Mouse (Mus musculus) bone marrow, adult 2 months (tissue): Measurements from ENCODE around the gene Trpv2. TPM values are rescaled to one million over a fixed set of nuclear protein-coding genes. Genes with fewer than 3 reads are reported as not detected.
"Not testable (repeated sequence)": the region's sequence is repeated elsewhere in the genome, so short reads cannot be mapped to it uniquely, and the experiment has no call there.

Experiments
- H3K27ac ChIP-seq: fragments of 200-500 bp; 2 replicates; pipeline ENCODE4 v1.5.1; 2012; ENCODE audit warnings: low read depth, mild to moderate bottlenecking, control low read depth, inconsistent platforms, low read length; ENCODE audit not compliant: control insufficient read depth, poor library complexity, insufficient read depth
- H3K4me1 ChIP-seq: fragments of 200-500 bp; 2 replicates; pipeline ENCODE4 v1.6.1; 2011; ENCODE audit warnings: low read length; ENCODE audit not compliant: control insufficient read depth, insufficient read depth
- H3K4me3 ChIP-seq: fragments of 200-500 bp; replicated peaks from 2 replicates; pipeline ENCODE3; 2011; ENCODE audit warnings: mild to moderate bottlenecking, low read depth, low read length, control low read depth; ENCODE audit not compliant: control insufficient read depth
- CTCF ChIP-seq: fragments of 200-500 bp; IDR thresholded peaks from 2 replicates; pipeline ENCODE4 v1.5.1; 2011; ENCODE audit warnings: low read length, control low read depth; ENCODE audit not compliant: control insufficient read depth, insufficient read depth
- POLR2A ChIP-seq: fragments of 200-500 bp; IDR thresholded peaks from 2 replicates; pipeline ENCODE4 v1.6.1; 2011; ENCODE audit warnings: low read depth, mild to moderate bottlenecking, control low read depth, low read length, borderline replicate concordance; ENCODE audit not compliant: control insufficient read depth
- WGBS: fragments of 180-500 bp; shearing (Covaris S2); methylation state at CpG from one replicate; pipeline ENCODE4 v1.1.7; 2018; 5-methylcytosine and 5-hydroxymethylcytosine counted together
- polyA plus RNA-seq: library from polyadenylated mRNA; stranded (reverse); fragments of >200 nt; gene quantifications from 2 replicates; pipeline ENCODE4 v1.2.4, GENCODE M21; 2011; ENCODE audit warnings: low replicate concordance; ENCODE audit not compliant: missing spikeins, insufficient read depth, insufficient read length

Gene Trpv2
- polyA plus RNA-seq, 1 experiment = 22.0 TPM

DNA sequence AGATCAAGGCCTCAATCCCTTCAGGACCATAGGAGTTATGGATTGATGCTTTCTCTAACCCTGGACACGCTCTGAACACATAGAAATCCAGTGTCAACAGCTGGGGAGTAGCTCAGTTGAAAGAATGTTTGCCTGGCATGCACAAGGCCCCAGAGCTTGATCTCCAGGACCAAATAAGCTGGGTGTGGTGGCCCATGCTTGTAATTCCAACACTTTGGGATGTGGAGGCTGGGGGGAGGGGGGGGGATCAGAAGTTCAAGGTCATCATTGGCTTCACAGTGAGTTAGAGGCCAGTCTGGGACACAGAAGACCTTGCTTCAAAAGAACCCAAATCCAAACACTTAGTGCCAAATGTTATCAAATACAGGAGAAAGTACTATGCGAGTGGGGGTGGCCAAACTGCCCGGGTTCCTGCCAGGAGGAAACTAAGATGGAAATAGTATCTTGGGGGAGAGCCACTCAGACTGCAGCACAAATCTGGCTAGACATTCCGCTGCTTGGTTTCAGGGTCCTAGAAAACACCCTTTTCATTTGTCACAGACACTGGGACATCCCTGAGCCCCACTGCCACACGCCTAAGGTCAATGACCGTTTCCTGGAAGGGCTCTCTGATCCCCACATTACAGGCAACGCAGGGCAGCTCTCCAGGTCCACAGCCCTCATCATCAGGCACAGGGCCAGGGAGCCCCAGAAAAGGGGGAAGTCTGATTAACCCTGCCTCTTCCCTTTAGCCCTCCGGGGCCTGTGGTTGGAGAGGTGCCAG, 71.6 kb downstream of the Trpv2 start:
- Histone ChIP-seq H3K4me1 (peaks cover 5% of the 10 kb centered on the region; the same call in 1 of the 2 replicates), H3K27ac (no peak overlapping the region), H3K4me3 (no peak overlapping the region)
- 19% methylated on average over 8 of the region's 8 CpGs for WGBS
- TF ChIP-seq POLR2A (no peak), CTCF (no peak)

DNA sequence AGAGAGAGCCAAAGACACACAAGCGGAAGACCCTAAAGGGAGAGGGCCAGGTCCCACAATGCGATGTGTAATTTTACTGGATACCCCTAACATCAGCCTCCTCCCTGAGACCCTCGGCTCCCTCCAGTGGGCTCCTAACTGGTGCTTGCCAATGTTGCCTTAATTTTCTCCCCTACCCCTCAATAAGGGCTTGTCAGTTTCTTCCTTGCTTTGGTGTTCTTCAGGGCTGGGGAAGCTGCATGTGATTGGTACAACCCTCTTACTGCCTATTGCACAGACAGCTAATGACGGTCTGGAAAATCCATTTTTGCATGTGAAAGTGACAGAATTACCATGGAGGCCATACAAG, 72.2 kb downstream of the Trpv2 start:
- WGBS = 5% methylated on average over 4 of the region's 4 CpGs
- no peak for TF ChIP-seq POLR2A
- no peak for TF ChIP-seq CTCF
- Histone ChIP-seq H3K4me3 (no peak overlapping the region), H3K4me1 (peaks cover 5% of the 10 kb centered on the region; the same call in 1 of the 2 replicates), H3K27ac (no peak overlapping the region)

DNA sequence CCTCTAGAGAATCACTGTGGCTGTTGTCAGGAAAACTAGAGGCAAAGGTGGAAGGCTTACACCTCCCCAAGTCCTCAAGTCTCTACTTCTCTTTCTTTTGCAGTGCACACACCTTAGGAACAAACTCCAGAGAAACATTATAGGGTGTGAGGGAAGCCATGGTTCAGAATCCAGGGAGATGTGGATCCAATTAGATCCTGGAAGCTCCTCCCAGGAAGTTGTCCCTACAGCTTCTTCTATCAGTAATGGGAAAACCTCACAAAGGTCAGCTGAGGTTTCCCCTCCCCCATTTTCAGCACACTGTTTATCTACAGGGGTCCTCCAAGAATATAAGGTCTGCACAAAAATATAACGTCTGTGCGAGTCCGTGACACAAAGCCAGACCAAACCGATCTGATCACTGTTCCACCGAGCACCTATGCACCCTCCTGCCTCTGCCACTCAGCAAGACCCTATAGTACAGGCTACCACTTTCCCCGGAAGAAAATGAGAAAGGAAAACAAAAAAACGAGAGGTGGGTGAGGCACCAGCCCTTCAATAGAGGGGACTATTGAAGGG, 72.8 kb downstream of the Trpv2 start:
- Histone ChIP-seq H3K4me3 (no peak overlapping the region), H3K27ac (no peak overlapping the region), H3K4me1 (peaks cover 5% of the 10 kb centered on the region; the same call in 1 of the 2 replicates)
- 33% methylated on average over 7 of the region's 7 CpGs for WGBS
- TF ChIP-seq CTCF (no peak), POLR2A (no peak)

DNA sequence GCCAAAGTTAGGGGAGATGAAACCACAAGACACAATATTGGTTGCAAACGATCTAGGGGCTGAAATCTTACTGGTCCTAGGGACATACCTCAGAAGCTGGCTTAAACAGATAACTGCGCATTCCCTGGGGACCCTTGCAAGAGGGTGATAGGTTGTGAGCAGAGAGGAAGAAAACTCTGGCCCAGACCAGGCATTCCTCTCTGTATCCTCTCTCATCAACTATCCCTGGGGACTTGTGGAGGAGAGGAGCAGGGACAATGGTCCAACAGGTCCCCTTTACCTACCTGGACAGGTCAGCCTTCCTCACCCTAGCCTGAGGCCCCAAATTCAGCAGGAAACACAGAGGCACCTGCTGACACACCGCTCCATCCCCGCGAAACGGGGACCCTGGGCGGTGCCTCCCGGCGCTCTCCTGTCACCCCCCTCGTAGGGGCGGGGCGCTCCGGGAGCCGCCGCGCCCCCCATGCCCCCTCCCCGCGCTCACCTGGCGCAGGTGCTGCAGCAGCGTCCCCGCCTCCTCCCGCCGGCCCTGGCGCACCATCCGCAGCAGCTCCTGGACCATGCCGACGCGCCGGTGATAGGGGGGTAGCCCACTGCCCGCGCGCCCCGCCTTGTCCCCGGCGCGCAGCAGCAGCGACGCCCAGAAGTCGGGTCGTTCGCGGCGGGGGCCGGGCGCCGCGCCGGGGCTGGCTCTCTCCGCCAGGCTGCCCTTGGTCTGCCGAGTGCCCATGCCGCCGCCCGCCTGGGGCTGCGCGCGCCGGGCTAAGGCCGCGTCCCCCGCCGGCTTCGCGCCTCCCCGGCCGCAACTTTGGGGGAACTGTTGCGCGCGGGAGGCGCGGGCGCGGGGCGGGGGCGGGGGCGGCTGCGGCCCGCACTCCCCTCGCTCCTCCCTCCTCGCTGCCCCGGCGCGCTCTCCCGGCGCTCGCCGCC, 73.6 kb downstream of the Trpv2 start, which contains the start of gene Lrrc75a:
Gene Lrrc75a, minus strand, starts transcription at position 863 of the 930 bp plus-strand sequence.
- Histone ChIP-seq H3K27ac (peak within 1 kb of the TSS; percentile 44; the same call in 1 of the 2 replicates), H3K4me3 (peak within 1 kb of the TSS; percentile 79), H3K4me1 (peaks cover 5% of the 10 kb centered on the region; the same call in 1 of the 2 replicates)
- TF ChIP-seq POLR2A = no peak
- no peak for TF ChIP-seq CTCF
- 1% methylated on average over 69 of the region's 86 CpGs for whole genome bisulfite sequencing

DNA sequence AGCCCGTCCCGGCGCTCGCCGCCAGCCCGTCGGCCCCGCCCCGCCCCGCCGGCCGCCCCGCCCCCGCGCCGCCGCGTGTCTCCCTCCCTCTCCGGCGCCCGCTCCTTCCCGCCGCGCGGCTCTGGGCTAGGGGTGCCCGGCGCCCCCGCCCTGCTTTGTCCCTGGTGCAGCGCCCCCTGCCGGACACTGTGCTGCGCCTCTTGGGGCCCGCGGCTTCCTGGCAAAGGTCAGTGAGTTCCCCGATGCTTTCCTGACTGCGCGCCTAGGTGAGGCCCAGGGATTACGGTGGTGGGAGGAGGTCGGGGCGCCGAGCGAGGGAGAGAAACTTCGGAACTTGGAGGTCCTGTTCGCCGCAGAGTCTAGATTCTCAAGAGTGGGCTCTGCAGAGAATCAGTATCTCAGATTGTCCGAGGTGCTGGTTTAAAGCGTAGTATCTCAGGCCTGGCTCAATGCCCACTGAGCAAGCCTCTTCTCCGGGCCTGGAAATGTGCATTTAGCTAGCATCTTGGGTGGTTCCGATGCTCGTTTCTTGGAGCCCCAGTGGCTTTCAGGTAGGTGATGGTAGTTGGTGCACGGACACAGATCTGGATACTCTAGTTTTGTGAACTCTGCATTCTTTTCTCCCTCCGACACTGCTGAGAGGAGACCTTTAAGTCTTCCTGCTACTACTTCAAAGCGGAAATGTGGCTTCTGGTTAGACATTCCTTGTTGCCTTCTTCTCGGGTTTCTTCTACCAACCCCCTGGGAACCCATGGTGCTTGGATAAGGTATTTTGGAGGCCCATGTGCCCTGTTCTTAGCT, 74.5 kb downstream of the Trpv2 start, which contains the start of gene Mmgt2:
Gene Mmgt2, plus strand, starts transcription at position 74 of the 801 bp plus-strand sequence.
- TF ChIP-seq CTCF (peak; percentile 72), POLR2A (peak; percentile 42; the same call in 1 of the 2 replicates)
- Histone ChIP-seq H3K4me3 (peak within 1 kb of the TSS; percentile 79), H3K4me1 (peaks cover 1% of the 10 kb centered on the region; the same call in 1 of the 2 replicates), H3K27ac (peak within 1 kb of the TSS; percentile 44; the same call in 1 of the 2 replicates)
- WGBS = under 1% methylated on average over 38 of the region's 53 CpGs

DNA sequence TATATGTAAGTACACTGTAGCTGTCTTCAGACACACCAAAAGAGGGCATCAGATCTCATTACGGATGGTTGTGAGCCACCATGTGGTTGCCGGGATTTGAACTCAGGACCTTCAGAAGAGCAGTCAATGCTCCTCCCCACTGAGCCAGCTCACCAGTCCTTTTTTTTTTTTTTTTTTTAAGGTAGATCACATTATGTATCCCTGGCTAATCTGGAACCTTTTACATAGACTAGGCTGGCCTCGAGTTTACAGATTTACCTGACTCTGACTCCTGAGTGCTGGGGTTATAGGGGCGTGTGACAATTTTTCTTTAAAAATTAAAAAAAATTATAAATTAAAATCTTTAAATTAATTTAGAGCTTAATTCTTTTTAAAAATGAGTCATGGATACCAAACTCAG, 75.5 kb downstream of the Trpv2 start:
- not testable (repeated sequence) for H3K27ac ChIP-seq, H3K4me1 ChIP-seq, H3K4me3 ChIP-seq
- WGBS = 73% methylated on average over 4 of the region's 4 CpGs

Other genes with a start within 250 kb of the Trpv2 start
- 1.8 and 5.3 TPM in 2 replicates for gene Pigl, start 116.0 kb upstream of the Trpv2 start, polyA plus RNA-seq
- gene Ncor1, start 115.9 kb upstream of the Trpv2 start, polyA plus RNA-seq = 82.8 and 172 TPM in 2 replicates
- 20.9 and 22.2 TPM in 2 replicates for gene Cenpv, start 35.2 kb upstream of the Trpv2 start, polyA plus RNA-seq
- gene Ubb, start 23.3 kb upstream of the Trpv2 start, polyA plus RNA-seq = 467 and 492 TPM in 2 replicates
- gene Lrrc75a, start 74.0 kb downstream of the Trpv2 start, polyA plus RNA-seq = 0.49 and 2.5 TPM in 2 replicates
- 5.2 and 6.8 TPM in 2 replicates for gene Mmgt2, start 74.2 kb downstream of the Trpv2 start, polyA plus RNA-seq
- gene Zfp287, start 157.4 kb downstream of the Trpv2 start, polyA plus RNA-seq = 0.66 and 2.3 TPM in 2 replicates
- gene Gm10428, start 178.6 kb downstream of the Trpv2 start, polyA plus RNA-seq = not detected in 2 replicates
- gene Zfp286, start 215.0 kb downstream of the Trpv2 start, polyA plus RNA-seq = 1.9 and 2.6 TPM in 2 replicates
- gene Trim16, start 245.7 kb downstream of the Trpv2 start, polyA plus RNA-seq = 1.5 and 4.3 TPM in 2 replicates